Mouse (Mus musculus) neural tube, embryonic 15.5 days (tissue): ENCODE measurements around the gene Immp2l. TPM values are rescaled to one million over a fixed set of nuclear protein-coding genes. Genes with fewer than 3 reads are reported as not detected.

Source experiments
- ATAC-seq: fragments of 200-750 bp; cut with Nextera tagmentation; 2 replicates; pipeline ENCODE4 v1.8.0; 2017; ENCODE audit warnings: mild to moderate bottlenecking, moderate TSS enrichment, moderate library complexity; ENCODE audit not compliant: low FRiP score
- H3K27ac ChIP-seq: fragments of 300-500 bp; sonication (generic); replicated peaks from 2 replicates; pipeline ENCODE4 v1.5.1; 2015; ENCODE audit warnings: mild to moderate bottlenecking, inconsistent platforms
- H3K27me3 ChIP-seq: fragments of 300-500 bp; sonication (generic); replicated peaks from 2 replicates; pipeline ENCODE4 v1.6.1; 2015; ENCODE audit warnings: inconsistent platforms
- H3K36me3 ChIP-seq: fragments of 300-500 bp; sonication (generic); 2 replicates; pipeline ENCODE4 v1.6.1; 2015; ENCODE audit warnings: inconsistent platforms
- H3K4me1 ChIP-seq: fragments of 300-500 bp; sonication (generic); 2 replicates; pipeline ENCODE4 v1.6.1; 2015; ENCODE audit warnings: inconsistent platforms
- H3K4me2 ChIP-seq: fragments of 300-500 bp; sonication (generic); 2 replicates; pipeline ENCODE4 v1.6.1; 2015; ENCODE audit warnings: inconsistent platforms, mild to moderate bottlenecking, moderate library complexity
- H3K4me3 ChIP-seq: fragments of 300-500 bp; sonication (generic); replicated peaks from 2 replicates; pipeline ENCODE4 v1.5.1; 2015; ENCODE audit warnings: mild to moderate bottlenecking, inconsistent platforms
- H3K9ac ChIP-seq: fragments of 300-500 bp; sonication (generic); replicated peaks from 2 replicates; pipeline ENCODE4 v1.6.1; 2015; ENCODE audit warnings: mild to moderate bottlenecking, inconsistent platforms
- H3K9me3 ChIP-seq: fragments of 300-500 bp; sonication (generic); replicated peaks from 2 replicates; pipeline ENCODE4 v1.6.1; 2016; ENCODE audit warnings: inconsistent platforms
- WGBS: fragments of 180-500 bp; shearing (Covaris S2); methylation state at CpG from one replicate; pipeline ENCODE4 v1.1.7; 2015; ENCODE audit warnings: mixed read lengths; 5-methylcytosine and 5-hydroxymethylcytosine counted together
- polyA plus RNA-seq: library from polyadenylated mRNA; unstranded; fragments of >200 nt; fragmentation: Nextera tagmentation; extraction: Ambion mirVana; gene quantifications from 2 replicates; pipeline ENCODE4 v1.2.1, GENCODE M21; 2015

Immp2l gene
- polyA plus RNA-seq, 1 experiment from 2014 or later, result 5.8 TPM

DNA sequence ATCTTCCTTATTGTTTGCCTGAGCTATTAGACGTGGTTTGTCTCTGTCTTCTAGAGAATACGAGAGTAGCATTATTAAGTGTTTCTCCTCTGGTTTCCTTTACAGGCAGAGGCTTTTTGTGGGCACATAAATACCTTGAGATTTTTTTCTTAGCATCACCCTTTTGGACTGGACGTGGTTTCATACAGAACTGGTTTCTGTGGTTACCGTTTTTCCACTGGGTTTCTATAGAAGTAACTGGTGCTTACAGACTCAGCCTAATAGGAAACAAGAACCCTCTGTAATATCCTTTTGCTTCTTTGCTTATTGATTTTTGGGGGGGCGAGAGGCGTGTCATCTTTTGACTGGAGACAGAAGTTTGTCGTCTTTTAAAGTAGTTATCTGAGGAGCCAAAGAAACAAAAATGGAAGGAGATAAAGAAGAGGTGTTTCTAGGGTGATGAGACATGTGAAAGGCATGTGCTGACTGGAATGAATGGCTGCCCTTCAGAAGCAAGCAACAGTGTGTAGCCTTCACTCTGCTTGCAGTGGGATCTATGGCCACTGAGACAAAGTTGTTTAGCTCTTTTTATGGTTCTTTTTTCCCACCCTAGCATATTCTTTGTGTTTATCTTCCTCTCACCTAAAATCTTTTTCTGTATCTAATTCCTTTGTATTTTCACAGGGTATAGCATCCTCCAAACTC lies 307.2 kb downstream of the Immp2l start:
- Histone ChIP-seq H3K36me3 (no peaks in the 10 kb centered on the region), H3K27me3 (no peaks in the 10 kb centered on the region), H3K9ac (no peak overlapping the region), H3K4me1 (no peaks in the 10 kb centered on the region), H3K27ac (no peak overlapping the region), H3K4me2 (no peak overlapping the region), H3K4me3 (no peak overlapping the region), H3K9me3 (no peaks in the 10 kb centered on the region)
- ATAC-seq, result no peak
- 58% methylated on average over 7 of the region's 7 CpGs for WGBS

- no peaks in the 10 kb centered on the region for H3K36me3 ChIP-seq
- no peak overlapping the region for H3K4me2 ChIP-seq
- no peak overlapping the region for H3K9ac ChIP-seq
- no peak for ATAC-seq
- no peaks in the 10 kb centered on the region for H3K9me3 ChIP-seq
- no peaks in the 10 kb centered on the region for H3K4me1 ChIP-seq
- WGBS, result 88% methylated on average over 4 of the region's 4 CpGs
- no peak overlapping the region for H3K27ac ChIP-seq
- H3K4me3 ChIP-seq, result no peak overlapping the region
- H3K27me3 ChIP-seq, result no peaks in the 10 kb centered on the region
Observed at GRCm38 (mm10) chr12:41345621-41346020, 321.7 kb downstream of the Immp2l start.

DNA sequence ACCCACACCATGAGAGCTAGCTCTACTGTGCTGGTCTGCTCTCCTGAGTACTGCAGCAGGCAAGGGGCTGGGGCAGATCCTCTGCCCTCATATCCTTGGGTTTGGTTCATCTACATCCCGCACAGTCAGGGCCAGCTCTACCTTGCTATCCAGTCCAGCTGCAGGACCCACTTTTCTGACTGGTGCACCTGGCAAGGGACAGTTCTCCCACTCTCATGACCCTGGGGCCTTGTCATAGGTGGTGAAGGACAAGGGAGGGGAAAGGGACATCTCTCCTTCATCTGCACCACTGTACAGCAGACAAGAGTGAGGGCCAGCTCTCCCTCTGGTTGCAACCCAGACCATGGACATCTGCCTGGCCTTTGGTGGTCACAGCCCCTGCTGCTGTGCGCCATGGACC lies 323.6 kb downstream of the Immp2l start:
- H3K9ac ChIP-seq, result no peak overlapping the region
- 97% methylated on average over 2 of the region's 2 CpGs for WGBS
- ATAC-seq, result no peak

GRCm38 (mm10) chr12:41349386-41349785 lies 325.5 kb downstream of the Immp2l start:
- Histone ChIP-seq H3K27me3 (no peaks in the 10 kb centered on the region), H3K4me1 (no peaks in the 10 kb centered on the region), H3K4me3 (no peak overlapping the region), H3K9ac (no peak overlapping the region), H3K36me3 (no peaks in the 10 kb centered on the region), H3K27ac (no peak overlapping the region), H3K9me3 (no peaks in the 10 kb centered on the region), H3K4me2 (no peak overlapping the region)
- no peak for ATAC-seq
- 77% methylated on average over 2 of the region's 2 CpGs for WGBS

More for the DNA sequence above, 323.6 kb downstream of the Immp2l start:
- Histone ChIP-seq H3K4me1 (no peaks in the 10 kb centered on the region), H3K4me2 (no peak overlapping the region), H3K9me3 (no peaks in the 10 kb centered on the region), H3K36me3 (no peaks in the 10 kb centered on the region), H3K4me3 (no peak overlapping the region), H3K27me3 (no peaks in the 10 kb centered on the region), H3K27ac (no peak overlapping the region)

GRCm38 (mm10) chr12:41349814-41350213 lies 325.9 kb downstream of the Immp2l start:
- H3K4me1 ChIP-seq, result no peaks in the 10 kb centered on the region
- no peak overlapping the region for H3K9ac ChIP-seq
- no peak overlapping the region for H3K4me2 ChIP-seq
- H3K36me3 ChIP-seq, result no peaks in the 10 kb centered on the region
- no peaks in the 10 kb centered on the region for H3K27me3 ChIP-seq
- WGBS, result 71% methylated on average over 2 of the region's 2 CpGs
- H3K9me3 ChIP-seq, result no peaks in the 10 kb centered on the region
- H3K4me3 ChIP-seq, result no peak overlapping the region
- H3K27ac ChIP-seq, result no peak overlapping the region
- ATAC-seq, result no peak

GRCm38 (mm10) chr12:41351275-41351674 lies 327.4 kb downstream of the Immp2l start:
- Histone ChIP-seq H3K36me3 (no peaks in the 10 kb centered on the region), H3K9ac (no peak overlapping the region), H3K9me3 (no peaks in the 10 kb centered on the region), H3K4me2 (no peak overlapping the region), H3K27me3 (no peaks in the 10 kb centered on the region), H3K4me3 (no peak overlapping the region), H3K27ac (no peak overlapping the region), H3K4me1 (no peaks in the 10 kb centered on the region)
- ATAC-seq, result no peak
- 35% methylated on average over 2 of the region's 2 CpGs for WGBS

- no peaks in the 10 kb centered on the region for H3K4me1 ChIP-seq
- no peak overlapping the region for H3K27ac ChIP-seq
- WGBS, result 55% methylated on average over 1 of the region's 1 CpGs
- no peak overlapping the region for H3K4me2 ChIP-seq
- ATAC-seq, result no peak
- no peak overlapping the region for H3K4me3 ChIP-seq
- H3K27me3 ChIP-seq, result no peaks in the 10 kb centered on the region
- no peak overlapping the region for H3K9ac ChIP-seq
- no peaks in the 10 kb centered on the region for H3K36me3 ChIP-seq
- H3K9me3 ChIP-seq, result no peaks in the 10 kb centered on the region
Observed at GRCm38 (mm10) chr12:41354857-41355256, 331.0 kb downstream of the Immp2l start.

DNA sequence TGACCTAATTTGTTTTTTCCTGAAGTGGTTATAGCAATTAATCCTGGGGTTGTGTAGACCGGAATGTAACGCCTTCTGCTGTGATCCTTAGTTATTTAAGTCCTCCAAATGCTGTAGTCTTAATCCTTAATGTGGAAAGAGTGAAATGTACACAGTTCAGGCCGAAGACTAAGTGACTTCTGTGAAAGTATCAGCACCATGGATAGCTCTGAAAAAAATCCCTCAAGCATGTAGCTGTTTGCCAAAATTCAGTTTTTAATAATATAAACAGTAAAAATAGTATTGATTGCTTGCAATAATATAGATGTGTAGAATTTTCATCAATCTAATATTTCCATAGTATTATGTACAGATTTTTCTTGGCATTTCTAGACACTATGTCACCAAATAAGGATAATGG lies 332.1 kb downstream of the Immp2l start:
- Histone ChIP-seq H3K4me2 (no peak overlapping the region), H3K4me3 (no peak overlapping the region), H3K9ac (no peak overlapping the region), H3K9me3 (no peaks in the 10 kb centered on the region), H3K27me3 (no peaks in the 10 kb centered on the region), H3K27ac (no peak overlapping the region), H3K36me3 (no peaks in the 10 kb centered on the region), H3K4me1 (no peaks in the 10 kb centered on the region)
- no peak for ATAC-seq
- 60% methylated on average over 3 of the region's 3 CpGs for WGBS

DNA sequence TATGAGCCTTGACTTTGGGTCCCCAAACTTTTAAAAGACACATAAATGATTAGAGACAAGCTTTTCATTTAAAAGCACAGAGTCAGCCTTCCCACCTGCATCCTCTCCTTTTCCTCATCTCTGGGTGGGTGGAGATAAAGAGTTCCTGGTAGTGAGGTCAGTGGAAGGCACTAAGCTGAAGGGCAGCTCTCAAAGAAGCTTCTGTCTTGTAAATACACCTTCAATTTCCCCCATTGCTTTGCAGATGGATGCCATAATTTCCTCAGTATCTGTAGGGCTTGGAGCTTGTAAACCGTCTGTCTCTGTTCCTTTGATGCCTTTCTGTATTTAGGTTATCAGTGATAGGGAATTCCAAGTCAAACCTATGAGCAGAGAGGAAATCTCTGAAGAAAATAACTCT lies 362.8 kb downstream of the Immp2l start:
- Histone ChIP-seq H3K4me1 (no peaks in the 10 kb centered on the region), H3K4me3 (no peak overlapping the region), H3K27me3 (no peaks in the 10 kb centered on the region), H3K9me3 (no peaks in the 10 kb centered on the region), H3K36me3 (no peaks in the 10 kb centered on the region), H3K9ac (no peak overlapping the region), H3K4me2 (no peak overlapping the region), H3K27ac (no peak overlapping the region)
- WGBS, result 61% methylated on average over 1 of the region's 1 CpGs
- no peak for ATAC-seq

DNA sequence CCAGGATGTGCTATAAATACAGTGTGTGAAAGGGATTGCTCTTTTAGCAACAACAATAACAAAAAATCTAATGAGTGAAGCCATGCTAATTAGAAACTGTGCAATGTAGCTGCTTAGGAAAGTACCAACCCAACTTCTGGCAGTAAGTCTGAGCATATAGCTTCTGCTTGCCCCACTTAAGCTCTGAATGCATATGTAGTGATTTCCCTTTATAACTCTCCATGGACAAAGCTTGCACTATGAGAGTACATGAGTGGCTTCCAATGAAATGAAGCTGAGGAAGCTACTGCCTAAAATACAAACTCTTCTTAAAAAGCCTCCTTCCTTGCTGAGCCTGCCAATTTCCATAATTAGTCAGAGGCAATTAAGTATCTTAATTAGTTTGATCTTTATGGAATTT lies 370.3 kb downstream of the Immp2l start:
- Histone ChIP-seq H3K36me3 (no peaks in the 10 kb centered on the region), H3K27ac (no peak overlapping the region), H3K27me3 (no peaks in the 10 kb centered on the region), H3K4me1 (no peaks in the 10 kb centered on the region), H3K4me3 (no peak overlapping the region), H3K9me3 (no peaks in the 10 kb centered on the region), H3K9ac (no peak overlapping the region), H3K4me2 (no peak overlapping the region)
- peak; percentile 50; the same call in 1 of the 2 replicates for ATAC-seq

GRCm38 (mm10) chr12:41401136-41401535 lies 377.2 kb downstream of the Immp2l start:
- WGBS, result 96% methylated on average over 1 of the region's 1 CpGs
- no peaks in the 10 kb centered on the region for H3K36me3 ChIP-seq

DNA sequence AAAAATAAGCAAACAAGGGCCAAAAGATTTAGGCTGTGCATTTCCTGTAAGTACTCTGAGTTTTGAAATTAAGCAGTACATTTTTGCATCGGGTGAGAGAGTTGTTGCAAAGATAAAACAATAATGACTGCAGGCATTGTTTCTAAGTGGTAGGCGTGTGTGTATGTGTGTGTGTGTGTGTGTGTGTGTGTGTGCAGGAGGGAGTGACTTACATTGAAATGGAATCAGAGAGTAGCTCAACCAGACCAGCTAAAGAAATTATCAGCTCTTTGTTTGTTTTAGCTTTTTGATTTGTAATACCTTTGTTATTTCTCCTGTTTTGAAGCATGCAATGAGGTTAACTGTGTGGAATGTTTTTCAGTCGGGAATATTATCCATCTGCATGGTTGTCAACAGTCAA lies 378.0 kb downstream of the Immp2l start:
- WGBS, result 73% methylated on average over 3 of the region's 3 CpGs

More at GRCm38 (mm10) chr12:41401136-41401535, 377.2 kb downstream of the Immp2l start:
- Histone ChIP-seq H3K27me3 (no peaks in the 10 kb centered on the region), H3K4me2 (no peak overlapping the region), H3K9ac (no peak overlapping the region), H3K27ac (no peak overlapping the region), H3K4me3 (no peak overlapping the region), H3K4me1 (no peaks in the 10 kb centered on the region), H3K9me3 (no peaks in the 10 kb centered on the region)
- ATAC-seq, result no peak

More for the DNA sequence above, 378.0 kb downstream of the Immp2l start:
- no peaks in the 10 kb centered on the region for H3K4me1 ChIP-seq
- H3K4me3 ChIP-seq, result no peak overlapping the region
- no peaks in the 10 kb centered on the region for H3K9me3 ChIP-seq
- H3K9ac ChIP-seq, result no peak overlapping the region
- H3K27ac ChIP-seq, result no peak overlapping the region
- no peaks in the 10 kb centered on the region for H3K27me3 ChIP-seq
- no peak overlapping the region for H3K4me2 ChIP-seq
- no peak for ATAC-seq
- H3K36me3 ChIP-seq, result no peaks in the 10 kb centered on the region
